Mouse (Mus musculus): ENCODE data around the gene Bysl. TPM values are rescaled to one million over a fixed set of nuclear protein-coding genes. Genes with fewer than 3 reads are reported as not detected.
"Not testable (repeated sequence)": the region's sequence is repeated elsewhere in the genome, so short reads cannot be mapped to it uniquely, and the experiment has no call there.

Bysl gene
- polyA plus RNA-seq, 1 experiment = 9.5 TPM

- Histone ChIP-seq H3K4me1 (ENCODE audit: control insufficient read depth, insufficient read depth, low read length) (no peaks in the 10 kb centered on the region; the same call in 1 of the 2 replicates), H3K27ac (ENCODE audit: control insufficient read depth, insufficient read depth, low read depth, low read length, poor library complexity) (no peak overlapping the region), H3K4me3 (replicated peaks; ENCODE audit: control insufficient read depth, low read depth, low read length) (no peak overlapping the region)
- no peak for TF ChIP-seq POLR2A (IDR thresholded peaks at IDR 0.05; ENCODE audit: borderline replicate concordance, control insufficient read depth, low read depth, low read length)
- peak; percentile 81 for TF ChIP-seq CTCF (IDR thresholded peaks at IDR 0.05; ENCODE audit: control insufficient read depth, insufficient read depth, low read length)
- 82% methylated on average over 1 of the region's 1 CpGs for WGBS
Observed at GRCm38 (mm10) chr17:47614018-47614417, 2.7 kb upstream of the Bysl start.

GRCm38 (mm10) chr17:47611661-47611982, 330 bp upstream of the Bysl start:
- TF ChIP-seq POLR2A (IDR thresholded peaks at IDR 0.05; ENCODE audit: borderline replicate concordance, control insufficient read depth, low read depth, low read length) = no peak
- peak overlapping the region; percentile 96 for H3K4me3 ChIP-seq (replicated peaks; ENCODE audit: control insufficient read depth, low read depth, low read length)
- WGBS = 0% methylated on average over 13 of the region's 13 CpGs
- peaks cover 3% of the 10 kb centered on the region; the same call in 1 of the 2 replicates for H3K4me1 ChIP-seq (ENCODE audit: control insufficient read depth, insufficient read depth, low read length)
- H3K27ac ChIP-seq (ENCODE audit: control insufficient read depth, insufficient read depth, low read depth, low read length, poor library complexity) = peak overlapping the region; percentile 65

- Histone ChIP-seq H3K27ac (ENCODE audit: control insufficient read depth, insufficient read depth, low read depth, low read length, poor library complexity) (peak overlapping the region; percentile 36; the same call in 1 of the 2 replicates), H3K4me3 (replicated peaks; ENCODE audit: control insufficient read depth, low read depth, low read length) (no peak overlapping the region), H3K4me1 (ENCODE audit: control insufficient read depth, insufficient read depth, low read length) (peaks cover 3% of the 10 kb centered on the region; the same call in 1 of the 2 replicates)
- WGBS = 64% methylated on average over 4 of the region's 4 CpGs
- TF ChIP-seq POLR2A (IDR thresholded peaks at IDR 0.05; ENCODE audit: borderline replicate concordance, control insufficient read depth, low read depth, low read length) (no peak), CTCF (IDR thresholded peaks at IDR 0.05; ENCODE audit: control insufficient read depth, insufficient read depth, low read length) (no peak)
Observed at GRCm38 (mm10) chr17:47609182-47609581, 2.1 kb downstream of the Bysl start.

GRCm38 (mm10) chr17:47606220-47606619, 5.1 kb downstream of the Bysl start:
- 64% methylated on average over 5 of the region's 5 CpGs for WGBS

GRCm38 (mm10) chr17:47602289-47602688, 9.0 kb downstream of the Bysl start:
- WGBS = 93% methylated on average over 11 of the region's 11 CpGs
- Histone ChIP-seq H3K27ac (ENCODE audit: control insufficient read depth, insufficient read depth, low read depth, low read length, poor library complexity) (no peak overlapping the region), H3K4me1 (ENCODE audit: control insufficient read depth, insufficient read depth, low read length) (peaks cover 10% of the 10 kb centered on the region; the same call in 1 of the 2 replicates), H3K4me3 (replicated peaks; ENCODE audit: control insufficient read depth, low read depth, low read length) (no peak overlapping the region)
- TF ChIP-seq POLR2A (IDR thresholded peaks at IDR 0.05; ENCODE audit: borderline replicate concordance, control insufficient read depth, low read depth, low read length) (no peak), CTCF (IDR thresholded peaks at IDR 0.05; ENCODE audit: control insufficient read depth, insufficient read depth, low read length) (no peak)

More at GRCm38 (mm10) chr17:47606220-47606619, 5.1 kb downstream of the Bysl start:
- TF ChIP-seq POLR2A (IDR thresholded peaks at IDR 0.05; ENCODE audit: borderline replicate concordance, control insufficient read depth, low read depth, low read length) (no peak), CTCF (IDR thresholded peaks at IDR 0.05; ENCODE audit: control insufficient read depth, insufficient read depth, low read length) (peak; percentile 52; the same call in 1 of the 2 replicates)
- Histone ChIP-seq H3K4me3 (replicated peaks; ENCODE audit: control insufficient read depth, low read depth, low read length) (no peak overlapping the region), H3K4me1 (ENCODE audit: control insufficient read depth, insufficient read depth, low read length) (peaks cover 3% of the 10 kb centered on the region; the same call in 1 of the 2 replicates), H3K27ac (ENCODE audit: control insufficient read depth, insufficient read depth, low read depth, low read length, poor library complexity) (no peak overlapping the region)

GRCm38 (mm10) chr17:47601389-47601755, 9.9 kb downstream of the Bysl start:
- H3K4me1 ChIP-seq (ENCODE audit: control insufficient read depth, insufficient read depth, low read length) = peaks cover 10% of the 10 kb centered on the region; the same call in 1 of the 2 replicates
- TF ChIP-seq CTCF (IDR thresholded peaks at IDR 0.05; ENCODE audit: control insufficient read depth, insufficient read depth, low read length) (no peak), POLR2A (IDR thresholded peaks at IDR 0.05; ENCODE audit: borderline replicate concordance, control insufficient read depth, low read depth, low read length) (no peak)
- 86% methylated on average over 10 of the region's 10 CpGs for WGBS
- no peak overlapping the region for H3K4me3 ChIP-seq (replicated peaks; ENCODE audit: control insufficient read depth, low read depth, low read length)
- H3K27ac ChIP-seq (ENCODE audit: control insufficient read depth, insufficient read depth, low read depth, low read length, poor library complexity) = peak overlapping the region; percentile 21

GRCm38 (mm10) chr17:47600601-47601388, 10.5 kb downstream of the Bysl start:
- WGBS = 68% methylated on average over 13 of the region's 13 CpGs
- TF ChIP-seq CTCF (IDR thresholded peaks at IDR 0.05; ENCODE audit: control insufficient read depth, insufficient read depth, low read length) (no peak), POLR2A (IDR thresholded peaks at IDR 0.05; ENCODE audit: borderline replicate concordance, control insufficient read depth, low read depth, low read length) (no peak)
- Histone ChIP-seq H3K4me3 (replicated peaks; ENCODE audit: control insufficient read depth, low read depth, low read length) (no peak overlapping the region), H3K27ac (ENCODE audit: control insufficient read depth, insufficient read depth, low read depth, low read length, poor library complexity) (peak overlapping the region; percentile 75), H3K4me1 (ENCODE audit: control insufficient read depth, insufficient read depth, low read length) (peaks cover 10% of the 10 kb centered on the region; the same call in 1 of the 2 replicates)

GRCm38 (mm10) chr17:47599511-47600297, 11.6 kb downstream of the Bysl start:
- Histone ChIP-seq H3K4me1 (ENCODE audit: control insufficient read depth, insufficient read depth, low read length) (peaks cover 10% of the 10 kb centered on the region; the same call in 1 of the 2 replicates), H3K4me3 (replicated peaks; ENCODE audit: control insufficient read depth, low read depth, low read length) (no peak overlapping the region), H3K27ac (ENCODE audit: control insufficient read depth, insufficient read depth, low read depth, low read length, poor library complexity) (peak overlapping the region; percentile 75)
- TF ChIP-seq CTCF (IDR thresholded peaks at IDR 0.05; ENCODE audit: control insufficient read depth, insufficient read depth, low read length) (no peak), POLR2A (IDR thresholded peaks at IDR 0.05; ENCODE audit: borderline replicate concordance, control insufficient read depth, low read depth, low read length) (no peak)
- 67% methylated on average over 11 of the region's 11 CpGs for WGBS

GRCm38 (mm10) chr17:47598580-47599304, 12.6 kb downstream of the Bysl start:
- H3K4me3 ChIP-seq (replicated peaks; ENCODE audit: control insufficient read depth, low read depth, low read length); H3K4me1 ChIP-seq (ENCODE audit: control insufficient read depth, insufficient read depth, low read length): not testable (repeated sequence)
- H3K27ac ChIP-seq (ENCODE audit: control insufficient read depth, insufficient read depth, low read depth, low read length, poor library complexity) = peak overlapping the region; percentile 84
- WGBS = 75% methylated on average over 10 of the region's 10 CpGs

Measured in bone marrow, adult 2 months (tissue).